Mouse (Mus musculus): Measurements from ENCODE around the gene Ppp4c. TPM values are rescaled to one million over a fixed set of nuclear protein-coding genes. Genes with fewer than 3 reads are reported as not detected.

Ppp4c gene
- 268 and 290 TPM in 2 replicates for polyA plus RNA-seq (2012; rRNA removed)

DNA sequence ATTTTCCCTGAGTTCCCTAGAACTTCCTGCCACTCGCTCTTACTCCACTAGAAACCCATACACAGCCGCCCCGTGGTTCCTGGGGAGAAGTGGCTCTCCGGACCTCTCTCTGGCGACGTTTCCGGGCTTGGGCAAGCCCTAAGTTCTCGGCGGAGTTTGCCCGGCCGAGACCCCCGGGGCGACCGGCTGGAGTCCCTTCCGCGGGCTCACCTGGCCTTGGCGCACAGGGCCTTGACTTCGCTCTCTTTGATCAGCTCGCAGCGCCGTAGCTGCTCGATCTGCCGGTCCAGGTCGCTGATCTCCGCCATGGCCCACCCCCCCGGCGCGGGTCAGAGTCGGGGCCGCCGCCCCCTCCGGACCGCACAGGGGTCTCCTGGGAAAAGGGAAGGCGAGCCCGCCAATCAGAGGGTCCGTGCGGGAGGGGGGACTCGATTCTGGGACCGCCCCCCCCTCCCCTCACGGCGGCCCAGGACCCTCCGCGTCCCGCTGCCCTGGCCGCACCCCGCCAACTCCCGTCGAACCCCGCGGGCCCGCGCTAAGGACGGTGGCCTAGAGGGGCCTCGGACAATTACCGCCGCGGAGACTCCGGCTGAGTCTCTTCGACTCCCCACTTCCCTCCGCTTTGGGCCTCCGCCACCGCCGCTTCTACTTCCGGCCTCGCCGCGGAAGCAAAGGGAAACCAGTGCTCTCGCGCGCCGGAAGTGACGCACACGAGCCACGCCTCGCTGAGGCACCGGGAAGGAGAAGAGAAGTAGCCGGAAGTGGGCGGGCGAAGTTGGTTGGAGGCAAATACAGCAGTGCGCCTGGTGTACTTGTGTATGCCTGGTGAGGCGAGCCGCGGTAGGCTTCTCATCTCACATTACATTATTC lies at the start of gene Ppp4c:
Ppp4c (minus strand) TSS at position 646 of the 870 bp plus-strand sequence.

DNA sequence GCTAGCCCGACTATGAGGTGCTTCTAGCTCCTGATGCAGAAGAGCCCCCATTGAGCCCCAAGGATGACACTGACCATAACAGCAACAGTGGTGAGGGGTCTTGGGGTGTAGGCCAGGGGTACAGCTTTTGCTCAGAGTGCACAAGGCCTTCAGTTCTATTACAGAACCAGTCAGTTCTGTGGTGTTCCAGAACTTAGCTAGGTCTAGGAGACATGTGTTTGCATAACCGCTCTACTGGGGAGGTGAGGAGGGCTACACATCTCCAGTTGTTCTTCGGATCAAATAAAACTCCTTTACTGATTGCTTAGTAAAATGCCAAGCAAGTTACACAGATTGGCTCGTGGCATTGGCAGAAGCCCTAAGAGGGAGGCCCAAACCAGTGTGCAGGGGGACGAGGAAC lies 39.2 kb upstream of the Ppp4c start, which contains the start of gene 4930451I11Rik:
4930451I11Rik (minus strand) TSS at position 101 of the 400 bp plus-strand sequence.

DNA sequence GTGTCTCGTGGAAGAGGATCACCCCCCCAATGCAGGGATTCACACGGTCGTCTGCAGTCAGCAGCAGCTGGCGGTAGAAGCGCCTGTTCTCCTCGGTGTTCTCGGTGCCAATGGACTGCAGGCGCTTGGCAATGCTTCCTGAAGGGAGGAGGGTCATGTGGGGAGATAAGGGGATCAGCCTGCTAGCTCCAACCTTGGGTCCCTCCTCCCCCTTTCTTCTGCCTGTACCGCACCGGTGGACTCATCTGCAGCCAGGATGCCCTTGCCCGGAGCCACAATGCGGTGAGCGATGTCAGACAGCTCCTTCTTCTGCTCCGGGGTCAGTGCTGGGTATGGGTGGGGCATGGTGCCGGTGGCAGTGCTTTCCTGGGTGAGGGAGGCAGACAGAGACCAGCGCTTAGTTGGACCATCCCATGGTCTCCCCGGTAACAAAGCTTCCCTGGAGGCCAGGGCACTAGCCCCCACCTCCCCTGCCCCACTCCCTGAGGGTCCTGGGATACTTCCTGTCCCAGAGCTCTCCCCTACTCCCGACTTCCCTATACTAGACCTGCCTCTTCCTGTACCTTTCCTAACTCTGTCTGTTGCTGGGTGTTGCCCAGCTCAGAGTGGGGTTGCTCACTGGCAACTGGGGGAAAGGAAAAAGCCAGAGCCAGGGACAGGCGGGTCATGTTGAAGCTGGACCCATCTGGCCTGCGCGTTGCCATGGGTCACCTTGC lies 5.3 kb upstream of the Ppp4c start, which contains the start of gene Fam57b:
Fam57b (plus strand) TSS at position 258 of the 716 bp plus-strand sequence.

DNA sequence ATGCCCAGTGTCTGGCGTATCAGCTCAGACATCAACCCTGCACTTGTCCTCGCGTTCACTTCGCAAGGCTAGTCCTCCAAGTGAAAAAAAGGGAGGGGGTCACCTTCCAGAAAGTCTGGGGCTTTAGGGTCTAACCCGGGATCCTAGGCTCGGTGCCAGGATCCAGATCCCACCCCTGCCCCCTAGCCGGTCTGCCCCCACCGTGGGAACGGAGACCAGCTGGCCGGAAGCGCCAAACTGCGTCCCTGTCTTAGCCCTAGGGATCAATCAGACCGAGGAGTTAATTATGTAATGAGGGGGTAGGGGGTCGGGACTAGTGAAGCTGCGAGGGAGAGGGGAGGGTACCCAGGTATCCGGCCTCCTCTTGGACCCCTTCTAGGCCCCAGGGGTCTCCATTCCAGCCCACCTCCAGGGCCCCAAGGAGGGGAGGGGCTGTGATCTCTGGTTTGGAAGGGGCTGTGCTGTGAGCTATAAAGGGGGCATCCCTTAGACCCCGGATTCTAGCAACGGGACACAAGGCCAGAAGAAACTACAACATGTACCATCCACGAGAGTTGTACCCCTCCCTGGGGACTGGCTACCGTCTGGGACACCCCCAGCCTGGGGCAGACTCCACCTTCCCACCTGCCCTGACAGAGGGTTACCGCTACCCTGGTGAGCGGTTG lies 11.2 kb downstream of the Ppp4c start, which contains the start of gene Tbx6:
Tbx6 (plus strand) TSS at position 513 of the 665 bp plus-strand sequence.

DNA sequence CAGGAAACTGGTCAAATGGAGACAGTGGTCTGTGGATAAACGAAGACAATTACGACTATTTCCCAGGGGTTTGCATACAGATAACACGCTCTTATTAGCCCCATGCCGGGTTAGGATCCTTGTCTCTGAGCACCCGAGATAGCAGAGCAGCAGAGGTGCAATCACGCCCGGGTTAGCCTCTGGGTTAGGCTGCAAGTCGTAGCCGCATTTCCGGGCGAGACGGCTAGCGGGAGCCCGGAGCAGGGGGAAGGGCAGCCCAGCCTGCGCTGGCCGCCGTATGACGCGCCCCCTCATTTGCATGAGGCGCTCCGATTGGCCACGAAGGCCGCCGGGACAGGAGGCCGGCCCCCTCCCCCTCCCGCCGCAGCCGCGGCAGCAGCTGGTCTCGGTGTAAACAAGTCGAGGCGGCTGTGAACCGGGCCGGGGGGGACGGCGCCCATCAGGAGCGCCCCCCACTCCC lies 15.7 kb downstream of the Ppp4c start, which contains the start of gene Ypel3:
Ypel3 (plus strand) TSS at position 358 of the 460 bp plus-strand sequence.

DNA sequence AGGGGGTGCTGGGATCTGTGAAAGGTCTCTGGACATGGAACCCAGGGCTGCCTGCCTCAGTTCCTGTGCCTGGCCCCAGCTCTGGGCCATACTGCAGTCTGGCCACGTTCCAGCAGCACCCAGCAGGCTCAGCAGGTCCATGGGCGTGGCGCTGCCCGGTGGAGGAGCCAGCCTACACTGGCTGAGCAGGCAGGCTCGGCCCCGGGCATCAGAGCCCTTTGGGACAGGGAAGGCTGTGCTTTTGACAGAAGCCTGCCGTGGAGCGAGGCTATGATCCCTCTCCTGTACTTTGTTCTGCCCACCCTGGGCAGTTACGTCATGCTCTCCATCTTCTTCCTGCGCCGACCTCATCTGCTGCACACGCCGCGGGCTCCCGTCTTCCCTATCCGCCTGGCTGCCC lies 26.1 kb downstream of the Ppp4c start, which contains the start of gene Gdpd3:
Gdpd3 (plus strand) TSS at position 134 of the 400 bp plus-strand sequence.

DNA sequence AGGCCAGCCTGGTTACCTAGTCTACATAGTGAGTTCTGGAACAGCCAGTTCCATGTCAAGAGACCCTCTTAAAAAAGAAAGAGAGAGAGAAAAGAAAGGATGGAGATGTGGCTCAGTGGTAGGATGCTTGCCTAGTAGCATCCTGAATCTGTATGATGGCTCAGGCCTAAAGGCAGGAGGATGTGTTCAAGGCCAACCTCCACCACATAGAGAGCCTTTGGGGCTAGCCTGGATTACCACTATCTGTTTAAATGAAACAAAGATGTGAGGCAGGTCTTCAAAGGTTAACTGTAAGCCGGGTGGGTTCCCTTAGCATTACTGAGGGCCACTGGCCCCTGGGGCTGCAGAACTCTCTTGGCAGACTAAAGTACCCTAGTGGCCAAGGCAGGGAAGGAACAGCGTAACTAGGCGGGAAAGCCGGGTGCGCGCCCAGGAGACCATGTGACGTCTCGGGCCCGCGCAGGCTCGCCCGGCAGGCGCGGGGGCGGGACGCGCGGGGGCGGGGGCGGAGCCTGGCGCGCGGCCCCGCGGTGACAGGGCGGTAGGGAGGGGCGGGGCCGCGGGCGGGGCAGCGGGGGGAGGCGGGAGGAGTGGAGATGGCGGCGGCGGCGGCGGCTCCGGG lies 33.1 kb downstream of the Ppp4c start, which contains the start of gene Mapk3:
Mapk3 (plus strand) TSS at position 552 of the 622 bp plus-strand sequence.

Other genes starting within 250 kb of the Ppp4c start
- gene Eif3c, start 226.1 kb downstream of the Ppp4c start, polyA plus RNA-seq (2012; rRNA removed): 169 and 181 TPM in 2 replicates
- 0.61 and 0.98 TPM in 2 replicates for gene Apobr, start 207.6 kb downstream of the Ppp4c start, polyA plus RNA-seq (2012; rRNA removed)
- gene Cln3, start 206.7 kb downstream of the Ppp4c start, polyA plus RNA-seq (2012; rRNA removed): 33.1 and 33.9 TPM in 2 replicates
- not detected in 2 replicates for gene Il27, start 197.6 kb downstream of the Ppp4c start, polyA plus RNA-seq (2012; rRNA removed)
- 2.4 and 5.1 TPM in 2 replicates for gene Nupr1, start 161.6 kb downstream of the Ppp4c start, polyA plus RNA-seq (2012; rRNA removed)
- gene Sgf29, start 143.2 kb downstream of the Ppp4c start, polyA plus RNA-seq (2012; rRNA removed): 35.7 and 51.2 TPM in 2 replicates
- gene Sult1a1, start 116.1 kb downstream of the Ppp4c start, polyA plus RNA-seq (2012; rRNA removed): 0.28 and 0.40 TPM in 2 replicates
- gene Bola2, start 97.1 kb downstream of the Ppp4c start, polyA plus RNA-seq (2012; rRNA removed): 57.0 and 128 TPM in 2 replicates
- 26.9 and 29.2 TPM in 2 replicates for gene Slx1b, start 96.7 kb downstream of the Ppp4c start, polyA plus RNA-seq (2012; rRNA removed)
- 36.3 and 47.5 TPM in 2 replicates for gene Coro1a, start 84.7 kb downstream of the Ppp4c start, polyA plus RNA-seq (2012; rRNA removed)
- gene Mapk3, start 32.9 kb downstream of the Ppp4c start, polyA plus RNA-seq (2012; rRNA removed): 70.2 and 101 TPM in 2 replicates
- 8.5 and 8.8 TPM in 2 replicates for gene Gdpd3, start 26.2 kb downstream of the Ppp4c start, polyA plus RNA-seq (2012; rRNA removed)
- 80.9 and 93.6 TPM in 2 replicates for gene Ypel3, start 15.5 kb downstream of the Ppp4c start, polyA plus RNA-seq (2012; rRNA removed)
- gene Tbx6, start 11.0 kb downstream of the Ppp4c start, polyA plus RNA-seq (2012; rRNA removed): 1.1 and 1.5 TPM in 2 replicates
- gene Fam57b, start 5.2 kb upstream of the Ppp4c start, polyA plus RNA-seq (2012; rRNA removed): 23.7 and 32.0 TPM in 2 replicates
- gene 4930451I11Rik, start 39.1 kb upstream of the Ppp4c start, polyA plus RNA-seq (2012; rRNA removed): not detected in 2 replicates
- 4.1 and 5.6 TPM in 2 replicates for gene Doc2a, start 54.9 kb upstream of the Ppp4c start, polyA plus RNA-seq (2012; rRNA removed)
- 186 and 304 TPM in 2 replicates for gene Hirip3, start 69.5 kb upstream of the Ppp4c start, polyA plus RNA-seq (2012; rRNA removed)
- gene Ino80e, start 69.9 kb upstream of the Ppp4c start, polyA plus RNA-seq (2012; rRNA removed): 63.3 and 64.6 TPM in 2 replicates
- 102 and 154 TPM in 2 replicates for gene Taok2, start 92.2 kb upstream of the Ppp4c start, polyA plus RNA-seq (2012; rRNA removed)
- 23.2 and 23.4 TPM in 2 replicates for gene Tmem219, start 130.4 kb upstream of the Ppp4c start, polyA plus RNA-seq (2012; rRNA removed)
- gene Kctd13, start 136.4 kb upstream of the Ppp4c start, polyA plus RNA-seq (2012; rRNA removed): 26.0 and 28.2 TPM in 2 replicates
- 2.8 and 7.1 TPM in 2 replicates for gene Asphd1, start 157.1 kb upstream of the Ppp4c start, polyA plus RNA-seq (2012; rRNA removed)
- gene Sez6l2, start 158.1 kb upstream of the Ppp4c start, polyA plus RNA-seq (2012; rRNA removed): 14.5 and 15.0 TPM in 2 replicates
- gene Cdipt, start 183.4 kb upstream of the Ppp4c start, polyA plus RNA-seq (2012; rRNA removed): 72.5 and 93.7 TPM in 2 replicates
- 0.78 and 0.83 TPM in 2 replicates for gene Cdiptos, start 183.6 kb upstream of the Ppp4c start, polyA plus RNA-seq (2012; rRNA removed)
- gene Mvp, start 222.1 kb upstream of the Ppp4c start, polyA plus RNA-seq (2012; rRNA removed): 4.1 and 6.1 TPM in 2 replicates
- gene Pagr1b, start 224.0 kb upstream of the Ppp4c start, polyA plus RNA-seq (2012; rRNA removed): 0.20 and 0.56 TPM in 2 replicates
- 5.7 and 15.9 TPM in 2 replicates for gene Pagr1a, start 224.9 kb upstream of the Ppp4c start, polyA plus RNA-seq (2012; rRNA removed)
- gene Gm42742, start 228.6 kb upstream of the Ppp4c start, polyA plus RNA-seq (2012; rRNA removed): 97.7 and 244 TPM in 2 replicates
- gene Prrt2, start 228.7 kb upstream of the Ppp4c start, polyA plus RNA-seq (2012; rRNA removed): 4.3 and 19.0 TPM in 2 replicates
- 298 and 328 TPM in 2 replicates for gene Maz, start 234.5 kb upstream of the Ppp4c start, polyA plus RNA-seq (2012; rRNA removed)
- gene Kif22, start 250.0 kb upstream of the Ppp4c start, polyA plus RNA-seq (2012; rRNA removed): 99.9 and 158 TPM in 2 replicates

Data from central nervous system, embryonic 11.5 days (tissue).